Mouse (Mus musculus): ENCODE measurements around the gene Gm43191. TPM values are rescaled to one million over a fixed set of nuclear protein-coding genes. Genes with fewer than 3 reads are reported as not detected.

The Gm43191 gene
- total and polyA plus RNA-seq, 3 experiments = 0.39 TPM; not detected in 2

- no peaks in the 10 kb centered on the region for H3K79me2 ChIP-seq (ENCODE audit: control insufficient read depth, insufficient read depth, low read length, poor library complexity)
- TF ChIP-seq TAL1 (IDR thresholded peaks at IDR 0.05; ENCODE audit: low read length) = no peak
- TF ChIP-seq MEF2A (IDR thresholded peaks at IDR 0.05; ENCODE audit: extremely low read depth, insufficient replicate concordance, low read depth, low read length, poor library complexity, severe bottlenecking) = no peak
- TF ChIP-seq POLR2AphosphoS2 (IDR thresholded peaks at IDR 0.05; ENCODE audit: low read length) = no peak
- TF ChIP-seq NELFE (IDR thresholded peaks at IDR 0.05; ENCODE audit: low read depth, low read length) = no peak
- TF ChIP-seq POLR2AphosphoS5 (IDR thresholded peaks at IDR 0.05; ENCODE audit: borderline replicate concordance, low read depth, low read length) = no peak
- no peak for TF ChIP-seq POLR2A (IDR thresholded peaks at IDR 0.05; ENCODE audit: control insufficient read depth in 1 of 2, insufficient read depth in 1 of 2, low read depth in 1 of 2, low read length in 2 of 2, poor library complexity in 1 of 2)
- TF ChIP-seq USF2 (IDR thresholded peaks at IDR 0.05; ENCODE audit: borderline replicate concordance in 1 of 2, insufficient read depth in 1 of 2, low read depth in 1 of 2, low read length in 2 of 2) = no peak
- TF ChIP-seq ELF1 (IDR thresholded peaks at IDR 0.05; ENCODE audit: low read depth, low read length) = no peak
- no peak for TF ChIP-seq MAZ (IDR thresholded peaks at IDR 0.05; ENCODE audit: low read depth, low read length)
- no peak for TF ChIP-seq UBTF (IDR thresholded peaks at IDR 0.05; ENCODE audit: borderline replicate concordance, insufficient read depth, low read depth, low read length)
- no peak for TF ChIP-seq ZC3H11A (IDR thresholded peaks at IDR 0.05; ENCODE audit: low read depth, low read length)
- no peak for TF ChIP-seq E2F4 (IDR thresholded peaks at IDR 0.05; ENCODE audit: borderline replicate concordance, low read depth, low read length)
- no peak for TF ChIP-seq RAD21 (IDR thresholded peaks at IDR 0.05; ENCODE audit: low read depth, low read length)
- no peak for TF ChIP-seq HCFC1 (IDR thresholded peaks at IDR 0.05; ENCODE audit: low read depth, low read length)
- no peak for TF ChIP-seq EP300 (IDR thresholded peaks at IDR 0.05; ENCODE audit: low read depth in 1 of 2, low read length in 2 of 2)
- TF ChIP-seq RCOR1 (IDR thresholded peaks at IDR 0.05; ENCODE audit: low read depth, low read length) = no peak
- H3K4me1 ChIP-seq (ENCODE audit: control insufficient read depth in 1 of 2, insufficient read depth in 2 of 2, low read length in 2 of 2) = no peaks in the 10 kb centered on the region
- no peak for DNase-seq (ENCODE audit: low read depth, low spot score)
- no peak overlapping the region for H3K9ac ChIP-seq (ENCODE audit: control insufficient read depth, low read depth, low read length, poor library complexity, severe bottlenecking)
- H3K4me3 ChIP-seq (ENCODE audit: control insufficient read depth in 1 of 2, insufficient read depth in 1 of 2, low read depth in 2 of 2, low read length in 2 of 2) = no peak overlapping the region
- no peak overlapping the region for H3K27ac ChIP-seq (ENCODE audit: control insufficient read depth, low read depth, low read length)
- H3K9me3 ChIP-seq (replicated peaks; ENCODE audit: insufficient read depth, low read length) = no peaks in the 10 kb centered on the region
- H3K27me3 ChIP-seq (ENCODE audit: control insufficient read depth in 1 of 2, insufficient read depth in 2 of 2, low read length in 2 of 2) = no peaks in the 10 kb centered on the region
- H3K36me3 ChIP-seq (ENCODE audit: control insufficient read depth in 1 of 2, insufficient read depth in 2 of 2, low read length in 2 of 2) = peaks cover 3 to 40% of the 10 kb centered on the region in 2 experiments; a peak in 3 of 4 replicates
Observed at GRCm38 (mm10) chr3:116635799-116636198, 45.3 kb downstream of the Gm43191 start.

- H3K27me3 ChIP-seq (ENCODE audit: control insufficient read depth in 1 of 2, insufficient read depth in 2 of 2, low read length in 2 of 2) = no peaks in the 10 kb centered on the region
- no peak for DNase-seq (ENCODE audit: low read depth, low spot score)
- H3K36me3 ChIP-seq (ENCODE audit: control insufficient read depth in 1 of 2, insufficient read depth in 2 of 2, low read length in 2 of 2) = peaks cover 2 to 33% of the 10 kb centered on the region in 2 experiments; a peak in 3 of 4 replicates
- no peaks in the 10 kb centered on the region for H3K79me2 ChIP-seq (ENCODE audit: control insufficient read depth, insufficient read depth, low read length, poor library complexity)
- H3K4me3 ChIP-seq (ENCODE audit: control insufficient read depth in 1 of 2, insufficient read depth in 1 of 2, low read depth in 2 of 2, low read length in 2 of 2) = no peak overlapping the region
- H3K27ac ChIP-seq (ENCODE audit: control insufficient read depth, low read depth, low read length) = no peak overlapping the region
- no peaks in the 10 kb centered on the region for H3K9me3 ChIP-seq (replicated peaks; ENCODE audit: insufficient read depth, low read length)
- TF ChIP-seq ETS1 (IDR thresholded peaks at IDR 0.05; ENCODE audit: low read depth, low read length) (no peak), MYC (IDR thresholded peaks at IDR 0.05; ENCODE audit: low read depth, low read length) (no peak), E2F4 (IDR thresholded peaks at IDR 0.05; ENCODE audit: borderline replicate concordance, low read depth, low read length) (no peak), JUND (IDR thresholded peaks at IDR 0.05; ENCODE audit: low read depth, low read length) (no peak), MAFK (IDR thresholded peaks at IDR 0.05; ENCODE audit: borderline replicate concordance, low read depth, low read length) (no peak), POLR2A (IDR thresholded peaks at IDR 0.05; ENCODE audit: control insufficient read depth in 1 of 2, insufficient read depth in 1 of 2, low read depth in 1 of 2, low read length in 2 of 2, poor library complexity in 1 of 2) (no peak), CHD1 (IDR thresholded peaks at IDR 0.05; ENCODE audit: low read depth, low read length) (no peak), GATA1 (IDR thresholded peaks at IDR 0.05; ENCODE audit: low read depth, low read length) (no peak), BHLHE40 (IDR thresholded peaks at IDR 0.05; ENCODE audit: borderline replicate concordance, low read depth, low read length) (no peak), RCOR1 (IDR thresholded peaks at IDR 0.05; ENCODE audit: low read depth, low read length) (no peak), EP300 (IDR thresholded peaks at IDR 0.05; ENCODE audit: low read depth in 1 of 2, low read length in 2 of 2) (no peak), MYB (IDR thresholded peaks at IDR 0.05; ENCODE audit: low read depth, low read length) (no peak), GABPA (IDR thresholded peaks at IDR 0.05; ENCODE audit: low read depth, low read length) (no peak)
- no peak overlapping the region for H3K9ac ChIP-seq (ENCODE audit: control insufficient read depth, low read depth, low read length, poor library complexity, severe bottlenecking)
- no peaks in the 10 kb centered on the region for H3K4me1 ChIP-seq (ENCODE audit: control insufficient read depth in 1 of 2, insufficient read depth in 2 of 2, low read length in 2 of 2)
Observed at GRCm38 (mm10) chr3:116634853-116635252, 46.2 kb downstream of the Gm43191 start.

Data from MEL (cell line).